Mouse (Mus musculus) MEL (cell line): ENCODE results near the gene Cwc22. TPM values are rescaled to one million over a fixed set of nuclear protein-coding genes. Genes with fewer than 3 reads are reported as not detected.
"Not testable (repeated sequence)": the region's sequence is repeated elsewhere in the genome, so short reads cannot be mapped to it uniquely, and the experiment has no call there.

ENCODE experiments used
- DNase-seq: peaks from one replicate; pipeline ENCODE4 v3.0.0; 2011; ENCODE audit warnings: low read depth, low spot score
- H3K27ac ChIP-seq: 2 replicates; pipeline ENCODE4 v1.5.1; 2012; ENCODE audit warnings: low read depth, mild to moderate bottlenecking, control low read depth, low read length, moderate library complexity; ENCODE audit not compliant: control insufficient read depth
- H3K27me3 ChIP-seq, 2 experiments: fragments of 150-350 bp in 1 of 2; sonication (generic) in 1 of 2; 2 replicates each; pipeline ENCODE4 v1.6.1; 2012; ENCODE audit warnings: low read length in 2 of 2, mild to moderate bottlenecking in 2 of 2, improper control_type of control experiment in 1 of 2, moderate library complexity in 1 of 2; ENCODE audit not compliant: insufficient read depth in 2 of 2, control insufficient read depth in 1 of 2
- H3K36me3 ChIP-seq, 2 experiments: 2 replicates each; pipeline ENCODE4 v1.6.1; 2012 to 2014; ENCODE audit warnings: low read length in 2 of 2, improper control_type of control experiment in 1 of 2, inconsistent platforms in 1 of 2, mild to moderate bottlenecking in 1 of 2; ENCODE audit not compliant: insufficient read depth in 2 of 2, control insufficient read depth in 1 of 2
- H3K4me1 ChIP-seq, 2 experiments: fragments of 150-350 bp in 1 of 2; sonication (generic) in 1 of 2; 2 replicates each; pipeline ENCODE4 v1.6.1; 2012; ENCODE audit warnings: low read length in 2 of 2, improper control_type of control experiment in 1 of 2, mild to moderate bottlenecking in 1 of 2; ENCODE audit not compliant: insufficient read depth in 2 of 2, control insufficient read depth in 1 of 2
- H3K4me3 ChIP-seq, 2 experiments: fragments of 150-350 bp in 1 of 2; sonication (generic) in 1 of 2; 2 replicates each; pipeline ENCODE4 v1.5.1; 2012; ENCODE audit warnings: low read depth in 2 of 2, low read length in 2 of 2, mild to moderate bottlenecking in 2 of 2, moderate library complexity in 2 of 2, control low read depth in 1 of 2, improper control_type of control experiment in 1 of 2; ENCODE audit not compliant: control insufficient read depth in 1 of 2, insufficient read depth in 1 of 2
- H3K79me2 ChIP-seq: 2 replicates; pipeline ENCODE4 v1.6.1; 2012; ENCODE audit warnings: mild to moderate bottlenecking, low read length, moderate library complexity; ENCODE audit not compliant: control insufficient read depth, poor library complexity, insufficient read depth
- H3K9ac ChIP-seq: 2 replicates; pipeline ENCODE4 v1.6.1; 2012; ENCODE audit warnings: low read depth, mild to moderate bottlenecking, control low read depth, low read length, moderate library complexity; ENCODE audit not compliant: control insufficient read depth, poor library complexity, severe bottlenecking
- H3K9me3 ChIP-seq: fragments of 150-350 bp; sonication (generic); replicated peaks from 2 replicates; pipeline ENCODE4 v1.6.1; 2012; ENCODE audit warnings: mild to moderate bottlenecking, low read length, improper control_type of control experiment, moderate library complexity; ENCODE audit not compliant: insufficient read depth
- CTCF ChIP-seq, 3 experiments: IDR thresholded peaks in 2 of 3; conservative IDR thresholded peaks in 1 of 3; 2 replicates each; pipeline ENCODE4 v1.5.1; 2011 to 2012; ENCODE audit warnings: low read length in 3 of 3, low read depth in 2 of 3, mild to moderate bottlenecking in 2 of 3, improper control_type of control experiment in 1 of 3, inconsistent platforms in 1 of 3, mixed read lengths in 1 of 3, moderate library complexity in 1 of 3; ENCODE audit not compliant: control insufficient read depth in 1 of 3, insufficient read depth in 1 of 3, poor library complexity in 1 of 3, severe bottlenecking in 1 of 3
- EP300 ChIP-seq, 2 experiments: IDR thresholded peaks; 2 replicates each; pipeline ENCODE4 v1.6.1; 2011; ENCODE audit warnings: improper control_type of control experiment in 2 of 2, low read length in 2 of 2, low read depth in 1 of 2, mild to moderate bottlenecking in 1 of 2
- HCFC1 ChIP-seq: IDR thresholded peaks from 2 replicates; pipeline ENCODE4 v1.6.1; 2012; ENCODE audit warnings: low read depth, mild to moderate bottlenecking, inconsistent platforms, low read length, improper control_type of control experiment, moderate library complexity
- KAT2A ChIP-seq: conservative IDR thresholded peaks from 2 replicates; pipeline ENCODE4 v1.6.1; 2012; ENCODE audit warnings: low read depth, low read length, improper control_type of control experiment, inconsistent platforms
- MAFK ChIP-seq: IDR thresholded peaks from 2 replicates; pipeline ENCODE4 v1.6.1; 2011; ENCODE audit warnings: low read depth, mild to moderate bottlenecking, low read length, improper control_type of control experiment, borderline replicate concordance
- MAZ ChIP-seq: IDR thresholded peaks from 2 replicates; pipeline ENCODE4 v1.6.1; 2012; ENCODE audit warnings: low read depth, mild to moderate bottlenecking, inconsistent platforms, low read length, improper control_type of control experiment
- MXI1 ChIP-seq: IDR thresholded peaks from 2 replicates; pipeline ENCODE4 v1.6.1; 2011; ENCODE audit warnings: mild to moderate bottlenecking, low read depth, low read length, improper control_type of control experiment
- MYB ChIP-seq: IDR thresholded peaks from 2 replicates; pipeline ENCODE4 v1.6.1; 2011; ENCODE audit warnings: mild to moderate bottlenecking, low read depth, low read length, improper control_type of control experiment
- MYC ChIP-seq: IDR thresholded peaks from 2 replicates; pipeline ENCODE4 v1.6.1; 2011; ENCODE audit warnings: low read depth, mild to moderate bottlenecking, low read length, improper control_type of control experiment, moderate library complexity
- POLR2AphosphoS2 ChIP-seq: IDR thresholded peaks from 2 replicates; pipeline ENCODE4 v1.6.1; 2011; ENCODE audit warnings: low read length, improper control_type of control experiment
- POLR2AphosphoS5 ChIP-seq: IDR thresholded peaks from 2 replicates; pipeline ENCODE4 v1.6.1; 2012; ENCODE audit warnings: low read depth, borderline replicate concordance, mild to moderate bottlenecking, inconsistent platforms, low read length, moderate library complexity, mixed read lengths
- RAD21 ChIP-seq: IDR thresholded peaks from 2 replicates; pipeline ENCODE4 v1.6.1; 2011; ENCODE audit warnings: mild to moderate bottlenecking, low read depth, low read length, improper control_type of control experiment
- SMC3 ChIP-seq: IDR thresholded peaks from 2 replicates; pipeline ENCODE4 v1.6.1; 2011; ENCODE audit warnings: low read depth, low read length, improper control_type of control experiment
- TAL1 ChIP-seq: IDR thresholded peaks from 2 replicates; pipeline ENCODE4 v1.6.1; 2012; ENCODE audit warnings: mild to moderate bottlenecking, inconsistent platforms, low read length, moderate library complexity, mixed read lengths
- ZKSCAN1 ChIP-seq: IDR thresholded peaks from 2 replicates; pipeline ENCODE4 v1.6.1; 2012; ENCODE audit warnings: low read depth, mild to moderate bottlenecking, inconsistent platforms, low read length, improper control_type of control experiment, moderate library complexity
- polyA plus RNA-seq, 2 experiments: library from polyadenylated mRNA; stranded (reverse) in 1 of 2; unstranded in 1 of 2; fragments of >175 nt in 1 of 2; fragments of >200 nt in 1 of 2; gene quantifications; 2 replicates each; pipeline versions ENCODE4 v1.2.1 to v1.2.4; 2012; ENCODE audit warnings: low replicate concordance in 2 of 2, low read depth in 1 of 2; ENCODE audit not compliant: insufficient read length in 2 of 2, insufficient read depth in 1 of 2, missing spikeins in 1 of 2
- total RNA-seq: library from RNA; depleted of rRNA; stranded (reverse); fragments of 300-350 nt; gene quantifications from 2 replicates; pipeline ENCODE4 v1.2.3, GENCODE M21; 2012

Gene Cwc22
- total and polyA plus RNA-seq, 3 experiments: 54.0 to 72.7 TPM; not detected in 1

- no peak overlapping the region for H3K27ac ChIP-seq
- no peaks in the 10 kb centered on the region for H3K4me1 ChIP-seq
- DNase-seq: no peak
- no peaks in the 10 kb centered on the region for H3K9me3 ChIP-seq
- H3K36me3 ChIP-seq: peaks cover 0 to 13% of the 10 kb centered on the region in 2 experiments; a peak in 2 of 4 replicates
- no peaks in the 10 kb centered on the region for H3K79me2 ChIP-seq
- no peak overlapping the region for H3K9ac ChIP-seq
- H3K27me3 ChIP-seq: no peaks in the 10 kb centered on the region
- no peak overlapping the region for H3K4me3 ChIP-seq
- TF ChIP-seq MAZ (no peak), HCFC1 (no peak), EP300 (IDR thresholded peaks at IDR 0.05; ENCODE audit: low read depth in 1 of 2, low read length in 2 of 2) (no peak), TAL1 (no peak), MYC (no peak), MXI1 (no peak), KAT2A (no peak), SMC3 (no peak), ZKSCAN1 (no peak), POLR2AphosphoS5 (no peak), CTCF (IDR thresholded peaks at IDR 0.05 in 2 of 3, conservative IDR thresholded peaks at IDR 0.05 in 1 of 3; ENCODE audit: control insufficient read depth in 1 of 3, insufficient read depth in 1 of 3, low read depth in 2 of 3, low read length in 3 of 3, poor library complexity in 1 of 3, severe bottlenecking in 1 of 3) (no peak), MAFK (no peak), MYB (no peak), POLR2AphosphoS2 (no peak), RAD21 (no peak)
Measured at GRCm38 (mm10) chr2:77897558-77897899, 48.6 kb downstream of the Cwc22 start.

- TF ChIP-seq MAFK: no peak
- no peaks in the 10 kb centered on the region for H3K4me1 ChIP-seq
- peaks cover 0 to 11% of the 10 kb centered on the region in 2 experiments; a peak in 2 of 4 replicates for H3K36me3 ChIP-seq
- H3K27me3 ChIP-seq: no peaks in the 10 kb centered on the region
- no peak overlapping the region for H3K4me3 ChIP-seq
- H3K9me3 ChIP-seq: no peaks in the 10 kb centered on the region
- no peak for DNase-seq
- H3K27ac ChIP-seq: no peak overlapping the region
- H3K79me2 ChIP-seq: no peaks in the 10 kb centered on the region
- no peak overlapping the region for H3K9ac ChIP-seq
Measured at GRCm38 (mm10) chr2:77896843-77897557, 49.2 kb downstream of the Cwc22 start.

- H3K9ac ChIP-seq, H3K27me3 ChIP-seq, H3K4me3 ChIP-seq, H3K4me1 ChIP-seq, H3K9me3 ChIP-seq, H3K27ac ChIP-seq, H3K79me2 ChIP-seq, DNase-seq: not testable (repeated sequence)
- peaks cover 0 to 11% of the 10 kb centered on the region in 2 experiments; a peak in 2 of 4 replicates for H3K36me3 ChIP-seq
Measured at GRCm38 (mm10) chr2:77895906-77896570, 50.1 kb downstream of the Cwc22 start.
